Mouse (Mus musculus): ENCODE data around the gene Smg9. TPM values are rescaled to one million over a fixed set of nuclear protein-coding genes. Genes with fewer than 3 reads are reported as not detected.

The Smg9 gene
- total and polyA plus RNA-seq, 3 experiments = 54.6 to 95.3 TPM; not detected in 1

DNA sequence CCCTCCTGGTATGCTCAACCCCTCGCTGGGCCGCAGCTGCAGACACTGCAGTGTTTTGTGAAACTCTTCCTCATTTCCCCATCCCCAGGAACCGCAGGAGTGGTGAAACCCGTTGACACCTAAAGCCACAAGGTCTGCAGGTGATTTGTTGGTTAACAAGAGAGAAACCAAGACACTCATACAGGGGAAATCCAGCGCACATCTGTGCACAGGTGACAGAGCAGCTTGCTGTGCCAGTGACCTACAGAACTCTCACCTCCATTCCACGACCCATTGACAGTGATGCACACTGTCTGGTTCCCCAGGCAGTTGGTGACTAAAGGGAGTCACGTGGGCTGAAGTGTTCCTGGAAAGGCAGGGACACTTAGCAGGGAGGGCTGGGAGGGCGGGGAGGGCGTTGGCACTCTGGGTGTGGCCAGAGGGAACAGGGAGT, 51.2 kb downstream of the Smg9 start:
- Histone ChIP-seq H3K4me1 (ENCODE audit: control insufficient read depth in 1 of 2, insufficient read depth in 2 of 2, low read length in 2 of 2) (peaks cover 0 to 5% of the 10 kb centered on the region in 2 experiments; a peak in 1 of 4 replicates), H3K79me2 (ENCODE audit: control insufficient read depth, insufficient read depth, low read length, poor library complexity) (no peaks in the 10 kb centered on the region), H3K36me3 (ENCODE audit: control insufficient read depth in 1 of 2, insufficient read depth in 2 of 2, low read length in 2 of 2) (no peaks in the 10 kb centered on the region), H3K9ac (ENCODE audit: control insufficient read depth, low read depth, low read length, poor library complexity, severe bottlenecking) (no peak overlapping the region), H3K9me3 (replicated peaks; ENCODE audit: insufficient read depth, low read length) (no peaks in the 10 kb centered on the region), H3K27ac (ENCODE audit: control insufficient read depth, low read depth, low read length) (no peak overlapping the region), H3K4me3 (ENCODE audit: control insufficient read depth in 1 of 2, insufficient read depth in 1 of 2, low read depth in 2 of 2, low read length in 2 of 2) (no peak overlapping the region), H3K27me3 (ENCODE audit: control insufficient read depth in 1 of 2, insufficient read depth in 2 of 2, low read length in 2 of 2) (peaks cover 4 to 7% of the 10 kb centered on the region in 2 experiments)
- peak; percentile 50 for TF ChIP-seq USF1 (IDR thresholded peaks at IDR 0.05; ENCODE audit: low read depth, low read length)
- TF ChIP-seq BHLHE40 (IDR thresholded peaks at IDR 0.05; ENCODE audit: borderline replicate concordance, low read depth, low read length) = no peak
- no peak for TF ChIP-seq NELFE (IDR thresholded peaks at IDR 0.05; ENCODE audit: low read depth, low read length)
- DNase-seq (ENCODE audit: low read depth, low spot score) = no peak

DNA sequence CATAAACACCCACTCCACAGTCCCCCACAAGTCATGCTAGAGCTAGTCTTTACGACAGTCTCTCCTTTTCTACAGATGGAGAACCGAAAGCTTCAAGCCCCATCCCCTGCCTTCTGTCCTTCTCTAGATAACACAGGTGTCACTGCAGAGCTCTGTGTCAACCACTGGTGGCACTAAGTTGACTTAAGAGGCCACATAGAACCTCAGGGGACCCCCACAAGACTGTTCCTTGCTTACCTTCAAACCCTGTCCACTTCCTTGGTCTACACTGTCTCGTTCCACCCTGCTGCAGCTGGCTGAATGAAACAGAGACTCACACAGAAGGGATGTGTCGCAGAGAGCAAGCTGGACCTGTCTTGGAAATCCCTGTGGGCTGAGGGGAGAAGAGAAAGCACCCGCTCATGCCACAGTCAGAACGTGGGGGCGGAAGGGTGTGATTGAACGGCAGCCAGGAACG, 52.5 kb downstream of the Smg9 start, which contains the start of gene Irgc1:
Gene Irgc1, minus strand, starts transcription at position 443 of the 457 bp plus-strand sequence.
- no peak for TF ChIP-seq MXI1 (IDR thresholded peaks at IDR 0.05; ENCODE audit: low read depth, low read length)
- no peak for DNase-seq (ENCODE audit: low read depth, low spot score)
- H3K9ac ChIP-seq (ENCODE audit: control insufficient read depth, low read depth, low read length, poor library complexity, severe bottlenecking) = no peak within 1 kb of the TSS
- no peaks in the 10 kb centered on the region for H3K9me3 ChIP-seq (replicated peaks; ENCODE audit: insufficient read depth, low read length)
- no peaks in the 10 kb centered on the region for H3K36me3 ChIP-seq (ENCODE audit: control insufficient read depth in 1 of 2, insufficient read depth in 2 of 2, low read length in 2 of 2)
- no peak within 1 kb of the TSS for H3K27ac ChIP-seq (ENCODE audit: control insufficient read depth, low read depth, low read length)
- H3K4me3 ChIP-seq (ENCODE audit: control insufficient read depth in 1 of 2, insufficient read depth in 1 of 2, low read depth in 2 of 2, low read length in 2 of 2) = no peak within 1 kb of the TSS
- peaks cover 7 to 11% of the 10 kb centered on the region in 2 experiments for H3K27me3 ChIP-seq (ENCODE audit: control insufficient read depth in 1 of 2, insufficient read depth in 2 of 2, low read length in 2 of 2)
- peaks cover 0 to 5% of the 10 kb centered on the region in 2 experiments; a peak in 1 of 4 replicates for H3K4me1 ChIP-seq (ENCODE audit: control insufficient read depth in 1 of 2, insufficient read depth in 2 of 2, low read length in 2 of 2)
- H3K79me2 ChIP-seq (ENCODE audit: control insufficient read depth, insufficient read depth, low read length, poor library complexity) = no peaks in the 10 kb centered on the region

DNA sequence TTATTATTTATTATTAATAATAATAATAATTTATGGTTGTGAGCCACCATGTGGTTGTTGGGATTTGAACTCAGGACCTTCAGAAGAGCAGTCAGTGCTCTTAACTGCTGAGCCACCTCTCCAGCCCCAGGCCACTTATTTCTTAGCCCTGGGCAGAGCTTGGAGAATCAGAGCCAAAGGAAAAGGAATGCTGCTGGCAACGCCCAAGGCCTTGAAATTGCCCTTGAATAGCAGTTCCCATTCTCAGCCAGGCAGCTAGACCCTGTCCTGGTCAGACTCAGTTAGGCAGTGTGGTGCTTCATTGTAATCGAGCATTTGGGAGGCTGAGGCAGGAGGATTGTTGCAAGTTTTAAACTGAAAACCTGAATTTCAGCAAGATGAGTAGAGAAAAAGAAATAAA, 54.8 kb downstream of the Smg9 start:
- Histone ChIP-seq H3K36me3 (ENCODE audit: control insufficient read depth in 1 of 2, insufficient read depth in 2 of 2, low read length in 2 of 2) (no peaks in the 10 kb centered on the region), H3K27me3 (ENCODE audit: control insufficient read depth in 1 of 2, insufficient read depth in 2 of 2, low read length in 2 of 2) (peaks cover 7 to 15% of the 10 kb centered on the region in 2 experiments), H3K4me3 (ENCODE audit: control insufficient read depth in 1 of 2, insufficient read depth in 1 of 2, low read depth in 2 of 2, low read length in 2 of 2) (no peak overlapping the region), H3K4me1 (ENCODE audit: control insufficient read depth in 1 of 2, insufficient read depth in 2 of 2, low read length in 2 of 2) (peaks cover 0 to 5% of the 10 kb centered on the region in 2 experiments; a peak in 1 of 4 replicates), H3K9ac (ENCODE audit: control insufficient read depth, low read depth, low read length, poor library complexity, severe bottlenecking) (no peak overlapping the region), H3K9me3 (replicated peaks; ENCODE audit: insufficient read depth, low read length) (no peaks in the 10 kb centered on the region), H3K27ac (ENCODE audit: control insufficient read depth, low read depth, low read length) (no peak overlapping the region), H3K79me2 (ENCODE audit: control insufficient read depth, insufficient read depth, low read length, poor library complexity) (no peaks in the 10 kb centered on the region)
- TF ChIP-seq CHD2 (IDR thresholded peaks at IDR 0.05; ENCODE audit: low read length) = no peak
- no peak for TF ChIP-seq TAL1 (IDR thresholded peaks at IDR 0.05; ENCODE audit: low read length)
- no peak for TF ChIP-seq GATA1 (IDR thresholded peaks at IDR 0.05; ENCODE audit: low read depth, low read length)
- no peak for TF ChIP-seq MXI1 (IDR thresholded peaks at IDR 0.05; ENCODE audit: low read depth, low read length)
- TF ChIP-seq E2F4 (IDR thresholded peaks at IDR 0.05; ENCODE audit: borderline replicate concordance, low read depth, low read length) = no peak
- no peak for TF ChIP-seq CHD1 (IDR thresholded peaks at IDR 0.05; ENCODE audit: low read depth, low read length)
- TF ChIP-seq SIN3A (IDR thresholded peaks at IDR 0.05; ENCODE audit: low read length) = no peak
- no peak for TF ChIP-seq MYC (IDR thresholded peaks at IDR 0.05; ENCODE audit: low read depth, low read length)
- no peak for TF ChIP-seq POLR2A (IDR thresholded peaks at IDR 0.05; ENCODE audit: control insufficient read depth in 1 of 2, insufficient read depth in 1 of 2, low read depth in 1 of 2, low read length in 2 of 2, poor library complexity in 1 of 2)
- TF ChIP-seq EP300 (IDR thresholded peaks at IDR 0.05; ENCODE audit: low read depth in 1 of 2, low read length in 2 of 2) = no peak
- no peak for TF ChIP-seq HCFC1 (IDR thresholded peaks at IDR 0.05; ENCODE audit: low read depth, low read length)
- no peak for TF ChIP-seq KAT2A (conservative IDR thresholded peaks at IDR 0.05; ENCODE audit: low read depth, low read length)
- TF ChIP-seq ZC3H11A (IDR thresholded peaks at IDR 0.05; ENCODE audit: low read depth, low read length) = no peak
- TF ChIP-seq USF2 (IDR thresholded peaks at IDR 0.05; ENCODE audit: borderline replicate concordance in 1 of 2, insufficient read depth in 1 of 2, low read depth in 1 of 2, low read length in 2 of 2) = no peak
- TF ChIP-seq POLR2AphosphoS5 (IDR thresholded peaks at IDR 0.05; ENCODE audit: borderline replicate concordance, low read depth, low read length) = no peak
- no peak for TF ChIP-seq ETS1 (IDR thresholded peaks at IDR 0.05; ENCODE audit: low read depth, low read length)
- TF ChIP-seq SMC3 (IDR thresholded peaks at IDR 0.05; ENCODE audit: low read depth, low read length) = no peak
- TF ChIP-seq JUND (IDR thresholded peaks at IDR 0.05; ENCODE audit: low read depth, low read length) = no peak
- no peak for TF ChIP-seq MAZ (IDR thresholded peaks at IDR 0.05; ENCODE audit: low read depth, low read length)
- no peak for TF ChIP-seq ELF1 (IDR thresholded peaks at IDR 0.05; ENCODE audit: low read depth, low read length)
- DNase-seq (ENCODE audit: low read depth, low spot score) = no peak
